Mouse (Mus musculus) erythroblast, embryonic 14.5 days (primary cell): ENCODE results near the gene Fam98a. TPM values are rescaled to one million over a fixed set of nuclear protein-coding genes. Genes with fewer than 3 reads are reported as not detected.

Experiments used
- H3K27me3 ChIP-seq: 2 replicates; pipeline ENCODE4 v1.6.1; 2012; ENCODE audit warnings: inconsistent platforms; ENCODE audit not compliant: control insufficient read depth
- H3K36me3 ChIP-seq: 2 replicates; pipeline ENCODE4 v1.6.1; 2012; ENCODE audit warnings: mild to moderate bottlenecking, inconsistent platforms; ENCODE audit not compliant: control insufficient read depth
- H3K4me1 ChIP-seq: 2 replicates; pipeline ENCODE4 v1.6.1; 2012; ENCODE audit warnings: inconsistent platforms; ENCODE audit not compliant: control insufficient read depth
- H3K4me3 ChIP-seq: replicated peaks from 2 replicates; pipeline ENCODE3; 2012; ENCODE audit warnings: moderate library complexity, mild to moderate bottlenecking, inconsistent platforms
- H3K9me3 ChIP-seq: 2 replicates; pipeline ENCODE4 v1.6.1; 2012; ENCODE audit warnings: low read length, inconsistent platforms, mixed read lengths; ENCODE audit not compliant: control insufficient read depth
- GATA1 ChIP-seq: IDR thresholded peaks from 2 replicates; pipeline ENCODE4 v1.6.1; 2012; ENCODE audit warnings: low read length, inconsistent platforms, mixed read lengths
- TAL1 ChIP-seq: IDR thresholded peaks from 3 replicates; pipeline ENCODE4 v1.6.1; 2012; ENCODE audit warnings: low read length, inconsistent platforms, mixed read lengths
- polyA plus RNA-seq: library from polyadenylated mRNA; stranded (reverse); fragments of >175 nt; gene quantifications from 2 replicates; pipeline ENCODE4 v1.2.3, GENCODE M21; 2012

The Fam98a gene
- polyA plus RNA-seq, 1 experiment = 0.92 TPM

DNA sequence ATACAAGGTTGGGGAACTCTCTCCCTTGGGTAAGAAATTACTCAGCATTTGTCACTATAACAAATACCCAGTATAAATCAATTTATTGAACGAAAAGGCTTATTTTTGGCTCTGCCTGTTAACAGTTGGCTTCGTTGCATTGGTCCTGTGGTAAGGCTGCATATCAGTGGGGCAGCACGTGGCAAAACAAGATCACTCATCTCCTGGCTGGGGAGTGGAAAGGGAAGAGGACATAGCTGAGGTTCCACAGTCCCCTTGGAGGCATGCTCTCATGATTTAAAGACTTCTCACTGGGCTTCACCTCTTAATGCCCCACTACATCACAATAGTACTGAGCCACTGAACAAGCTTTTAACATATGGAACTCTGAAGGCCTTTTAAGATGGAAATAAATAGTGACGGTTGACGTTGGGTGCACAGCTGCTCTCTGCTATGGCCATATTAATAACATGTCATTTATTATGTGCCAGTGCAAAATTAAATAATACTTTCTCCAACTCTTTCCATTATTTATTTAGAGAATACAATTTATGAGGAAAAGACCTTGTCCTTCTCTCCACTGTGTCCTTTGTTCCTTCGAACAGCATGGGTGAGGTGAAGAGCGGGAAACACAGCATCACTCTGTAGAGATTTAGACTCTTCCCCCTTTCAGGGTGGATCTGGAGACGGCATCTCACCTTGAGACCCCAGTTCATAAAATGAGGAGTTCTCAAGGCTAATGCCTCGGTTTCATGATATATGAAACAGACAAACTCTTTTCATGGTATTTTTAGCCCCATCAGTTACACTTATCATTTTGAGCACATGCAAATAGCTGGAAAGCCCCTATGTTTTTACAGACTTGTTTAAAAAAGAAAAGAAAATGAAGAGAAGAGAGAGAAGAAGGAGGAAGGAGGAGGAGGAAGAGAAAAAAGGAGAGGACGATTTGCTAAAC is 44.8 kb downstream of the Fam98a start:
- no peaks in the 10 kb centered on the region for H3K9me3 ChIP-seq
- no peaks in the 10 kb centered on the region for H3K4me1 ChIP-seq
- no peak overlapping the region for H3K4me3 ChIP-seq
- no peaks in the 10 kb centered on the region for H3K27me3 ChIP-seq
- TF ChIP-seq GATA1 (no peak), TAL1 (no peak)
- H3K36me3 ChIP-seq = no peaks in the 10 kb centered on the region

DNA sequence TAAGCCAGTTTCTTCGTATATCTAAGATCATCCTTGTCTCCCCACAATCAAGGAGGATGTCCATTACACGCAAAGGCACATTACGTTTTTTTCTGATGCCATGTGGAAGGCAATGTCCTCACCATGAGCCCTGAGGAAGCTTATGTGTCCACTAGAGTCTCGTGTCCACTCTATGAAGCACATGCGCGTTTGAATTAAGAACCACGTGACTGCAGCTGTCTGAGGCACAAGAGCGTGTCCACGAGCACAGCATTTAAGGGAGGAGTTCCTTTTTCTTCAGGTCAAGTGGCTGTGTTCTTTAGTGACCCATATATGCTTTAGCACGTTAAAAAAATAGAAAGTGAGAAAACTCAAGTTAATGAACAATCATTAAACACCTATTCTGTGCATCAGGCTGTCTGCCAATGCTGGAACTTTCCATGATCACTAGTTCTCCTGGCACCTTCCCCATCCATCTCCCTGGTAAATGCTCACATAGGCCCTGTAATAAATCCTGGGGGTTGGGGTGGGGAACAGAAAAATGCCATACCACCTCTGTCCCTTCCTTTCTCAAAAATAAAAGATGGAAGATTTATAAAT is 45.6 kb downstream of the Fam98a start:
- TF ChIP-seq GATA1 (no peak), TAL1 (no peak)
- no peaks in the 10 kb centered on the region for H3K36me3 ChIP-seq
- H3K4me3 ChIP-seq = no peak overlapping the region
- no peaks in the 10 kb centered on the region for H3K9me3 ChIP-seq
- no peaks in the 10 kb centered on the region for H3K4me1 ChIP-seq
- H3K27me3 ChIP-seq = no peaks in the 10 kb centered on the region

DNA sequence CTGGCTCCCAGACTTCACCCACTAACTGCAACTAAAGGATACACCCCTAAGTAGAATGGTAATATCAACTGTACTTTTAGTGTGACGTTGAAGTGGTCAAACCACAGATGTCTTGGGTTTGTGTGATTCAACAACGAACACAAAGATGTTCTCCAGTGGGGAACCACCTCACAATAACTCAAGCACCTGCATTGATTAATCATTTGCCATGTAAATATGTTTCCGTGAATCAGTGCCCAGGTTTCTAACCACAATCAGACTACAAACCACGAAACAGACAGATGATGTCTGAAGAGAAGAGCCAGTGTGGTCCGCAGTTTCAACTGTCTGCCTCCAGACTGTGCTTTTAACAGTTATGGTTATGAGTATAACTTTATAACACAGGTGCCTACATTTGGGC is 46.7 kb downstream of the Fam98a start:
- no peak for TF ChIP-seq TAL1
- no peak for TF ChIP-seq GATA1
- no peaks in the 10 kb centered on the region for H3K9me3 ChIP-seq
- no peaks in the 10 kb centered on the region for H3K27me3 ChIP-seq
- no peaks in the 10 kb centered on the region for H3K36me3 ChIP-seq
- no peak overlapping the region for H3K4me3 ChIP-seq
- no peaks in the 10 kb centered on the region for H3K4me1 ChIP-seq

DNA sequence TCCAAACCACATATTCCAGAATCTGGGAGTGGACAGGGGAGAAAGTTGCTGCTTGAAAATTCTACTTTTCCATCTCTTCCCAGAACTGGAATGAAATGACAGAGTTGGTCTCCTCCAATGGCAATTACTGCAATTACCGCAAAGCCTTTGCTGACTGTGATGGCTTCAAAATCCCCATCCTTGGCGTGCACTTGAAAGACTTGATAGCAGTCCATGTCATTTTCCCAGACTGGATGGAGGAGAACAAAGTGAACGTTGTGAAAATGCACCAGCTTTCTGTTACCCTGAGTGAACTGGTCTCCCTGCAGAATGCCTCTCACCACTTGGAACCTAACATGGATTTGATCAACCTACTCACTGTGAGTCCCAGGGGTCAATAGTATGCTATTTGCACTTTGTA is 48.7 kb downstream of the Fam98a start:
- H3K9me3 ChIP-seq = no peaks in the 10 kb centered on the region
- H3K4me3 ChIP-seq = no peak overlapping the region
- H3K27me3 ChIP-seq = no peaks in the 10 kb centered on the region
- no peaks in the 10 kb centered on the region for H3K36me3 ChIP-seq
- TF ChIP-seq GATA1 (no peak), TAL1 (no peak)
- no peaks in the 10 kb centered on the region for H3K4me1 ChIP-seq

DNA sequence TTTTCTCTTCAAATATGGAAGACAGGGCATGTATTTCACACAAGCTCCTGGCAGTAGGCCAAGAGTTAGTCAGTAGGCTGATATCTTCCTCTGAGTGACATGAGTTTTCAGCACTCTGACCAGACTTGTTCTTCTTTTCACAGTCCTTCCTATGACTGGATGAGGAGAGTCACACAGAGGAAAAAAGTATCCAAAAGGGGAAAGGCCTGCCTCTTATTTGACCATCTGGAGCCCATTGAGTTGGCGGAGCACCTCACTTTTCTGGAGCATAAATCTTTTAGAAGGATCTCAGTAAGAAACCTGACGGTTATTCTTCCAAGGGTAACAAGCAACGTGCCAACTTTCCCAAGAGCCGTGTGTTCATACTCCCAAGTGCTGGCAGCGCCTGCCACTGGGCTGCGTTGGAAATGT is 53.5 kb downstream of the Fam98a start:
- no peaks in the 10 kb centered on the region for H3K9me3 ChIP-seq
- H3K4me1 ChIP-seq = no peaks in the 10 kb centered on the region
- TF ChIP-seq GATA1 = no peak
- TF ChIP-seq TAL1 = no peak
- no peak overlapping the region for H3K4me3 ChIP-seq
- no peaks in the 10 kb centered on the region for H3K27me3 ChIP-seq
- no peaks in the 10 kb centered on the region for H3K36me3 ChIP-seq

DNA sequence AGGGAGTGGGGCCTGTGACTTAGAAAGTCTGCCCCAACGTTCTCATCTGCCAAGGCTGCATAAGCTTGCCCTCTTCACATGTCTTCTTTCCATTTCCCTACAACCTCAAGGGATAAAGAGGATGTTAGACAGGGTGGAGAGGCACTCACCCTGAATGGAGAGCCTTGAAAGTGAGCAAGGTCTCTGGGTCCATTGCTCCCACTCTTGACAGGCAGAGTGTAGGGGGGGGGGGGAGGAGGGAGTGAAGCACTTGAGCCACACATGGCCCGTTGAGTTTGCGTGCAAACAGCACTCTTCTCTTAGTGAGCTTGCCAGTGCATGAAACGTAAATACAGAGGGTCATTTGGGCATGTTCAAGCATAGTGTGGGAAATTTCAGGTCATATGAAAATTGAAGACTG is 56.5 kb downstream of the Fam98a start:
- no peaks in the 10 kb centered on the region for H3K27me3 ChIP-seq
- no peaks in the 10 kb centered on the region for H3K4me1 ChIP-seq
- no peak for TF ChIP-seq GATA1
- TF ChIP-seq TAL1 = no peak
- H3K4me3 ChIP-seq = no peak overlapping the region
- H3K9me3 ChIP-seq = no peaks in the 10 kb centered on the region
- no peaks in the 10 kb centered on the region for H3K36me3 ChIP-seq

Other genes with a start within 250 kb of the Fam98a start
- gene Rasgrp3, start 116.0 kb downstream of the Fam98a start, polyA plus RNA-seq = not detected in 2 replicates